Mouse (Mus musculus) hindbrain, embryonic 13.5 days (tissue): ENCODE measurements around the gene Pth2. TPM values are rescaled to one million over a fixed set of nuclear protein-coding genes. Genes with fewer than 3 reads are reported as not detected.
A peak's percentile ranks its signal among the peaks of the same experiment; 100 is the strongest.

Experiments
- ATAC-seq: fragments of 200-750 bp; cut with Nextera tagmentation; 2 replicates; pipeline ENCODE4 v1.8.0; 2017; ENCODE audit warnings: moderate TSS enrichment; ENCODE audit not compliant: low FRiP score
- H3K27ac ChIP-seq: fragments of 300-500 bp; sonication (generic); 2 replicates; pipeline ENCODE4 v1.5.1; 2015; ENCODE audit warnings: inconsistent platforms, mild to moderate bottlenecking, moderate library complexity
- H3K27me3 ChIP-seq: fragments of 300-500 bp; sonication (generic); 2 replicates; pipeline ENCODE4 v1.6.1; 2015; ENCODE audit warnings: mild to moderate bottlenecking, inconsistent platforms
- H3K36me3 ChIP-seq: fragments of 300-500 bp; sonication (generic); 2 replicates; pipeline ENCODE4 v1.6.1; 2015; ENCODE audit warnings: mild to moderate bottlenecking, inconsistent platforms
- H3K4me1 ChIP-seq: fragments of 300-500 bp; sonication (generic); replicated peaks from 2 replicates; pipeline ENCODE4 v1.6.1; 2015; ENCODE audit warnings: inconsistent platforms
- H3K4me2 ChIP-seq: fragments of 300-500 bp; sonication (generic); 2 replicates; pipeline ENCODE4 v1.6.1; 2015; ENCODE audit warnings: inconsistent platforms, mild to moderate bottlenecking, moderate library complexity
- H3K4me3 ChIP-seq: fragments of 300-500 bp; sonication (generic); 2 replicates; pipeline ENCODE4 v1.5.1; 2015; ENCODE audit warnings: mild to moderate bottlenecking, inconsistent platforms
- H3K9ac ChIP-seq: fragments of 300-500 bp; sonication (generic); 2 replicates; pipeline ENCODE4 v1.6.1; 2015; ENCODE audit warnings: mild to moderate bottlenecking, inconsistent platforms
- H3K9me3 ChIP-seq: fragments of 300-500 bp; sonication (generic); 2 replicates; pipeline ENCODE4 v1.6.1; 2016; ENCODE audit warnings: inconsistent platforms
- WGBS: fragments of 180-500 bp; shearing (Covaris S2); methylation state at CpG from one replicate; pipeline ENCODE4 v1.1.7; 2015; 5-methylcytosine and 5-hydroxymethylcytosine counted together
- polyA plus RNA-seq: library from polyadenylated mRNA; unstranded; fragments of >200 nt; fragmentation: Nextera tagmentation; extraction: Ambion mirVana; gene quantifications from 2 replicates; pipeline ENCODE4 v1.2.1, GENCODE M21; 2015

The Pth2 gene
- polyA plus RNA-seq, 1 experiment from 2014 or later, result 0.66 TPM

GRCm38 (mm10) chr7:45178550-45178949 is 2.2 kb upstream of the Pth2 start:
- ATAC-seq, result no peak
- WGBS, result 23% methylated on average over 7 of the region's 7 CpGs
- Histone ChIP-seq H3K4me3 (no peak overlapping the region), H3K9me3 (no peaks in the 10 kb centered on the region), H3K27me3 (peaks cover 98% of the 10 kb centered on the region), H3K36me3 (no peaks in the 10 kb centered on the region), H3K9ac (no peak overlapping the region), H3K4me1 (peaks cover 35% of the 10 kb centered on the region), H3K27ac (no peak overlapping the region), H3K4me2 (no peak overlapping the region)

DNA sequence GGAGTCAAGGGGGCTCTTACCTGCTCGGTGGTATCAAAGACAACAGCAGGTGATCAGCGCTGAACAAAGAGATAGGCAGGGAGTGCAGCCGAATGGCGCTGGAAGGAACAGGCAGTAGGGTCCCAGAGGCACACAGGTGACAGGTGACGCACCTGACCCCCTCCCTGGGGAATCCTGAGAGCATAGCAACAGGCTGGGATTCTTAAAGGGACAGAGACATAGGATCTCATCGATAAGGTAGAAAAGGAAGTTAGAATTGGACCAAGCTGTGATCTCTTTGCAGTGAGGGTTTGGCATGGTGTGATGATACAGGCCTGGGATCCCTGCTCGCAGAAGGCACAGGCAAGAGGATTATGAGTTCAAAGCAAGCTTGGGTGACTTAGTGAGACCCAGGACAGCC is 1.3 kb upstream of the Pth2 start, which contains the start of gene Gfy:
Gfy (minus strand) TSS at position 101 of the 400 bp plus-strand sequence.
- H3K9me3 ChIP-seq, result no peaks in the 10 kb centered on the region
- no peak within 1 kb of the TSS for H3K9ac ChIP-seq
- no peak within 1 kb of the TSS for H3K4me2 ChIP-seq
- H3K4me1 ChIP-seq, result peaks cover 34% of the 10 kb centered on the region
- H3K36me3 ChIP-seq, result no peaks in the 10 kb centered on the region
- ATAC-seq, result no peak
- peaks cover 100% of the 10 kb centered on the region for H3K27me3 ChIP-seq
- 26% methylated on average over 7 of the region's 7 CpGs for WGBS
- H3K4me3 ChIP-seq, result no peak within 1 kb of the TSS
- H3K27ac ChIP-seq, result no peak within 1 kb of the TSS

DNA sequence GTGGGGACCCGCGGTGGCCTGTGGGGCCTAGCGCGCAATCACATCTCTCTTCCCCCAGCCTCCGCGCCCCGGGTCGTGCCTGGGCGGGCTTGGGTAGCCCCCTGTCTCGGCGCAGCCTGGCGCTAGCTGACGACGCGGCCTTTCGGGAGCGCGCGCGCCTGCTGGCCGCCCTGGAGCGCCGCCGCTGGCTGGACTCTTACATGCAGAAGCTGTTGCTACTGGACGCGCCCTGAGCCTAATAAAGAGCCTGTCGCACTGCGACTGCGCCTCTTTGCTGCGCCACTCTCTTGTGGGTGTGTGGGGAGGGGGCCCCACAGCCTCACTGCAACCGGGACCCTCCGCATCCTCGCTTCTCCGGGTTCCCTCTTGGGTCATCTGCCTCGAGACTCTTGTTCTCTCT is 745 bp downstream of the Pth2 start:
- Histone ChIP-seq H3K9ac (peak overlapping the region; percentile 46), H3K27ac (no peak overlapping the region), H3K4me2 (peak overlapping the region; percentile 56), H3K36me3 (no peaks in the 10 kb centered on the region), H3K9me3 (no peaks in the 10 kb centered on the region), H3K4me3 (peak overlapping the region; percentile 32), H3K27me3 (peaks cover 100% of the 10 kb centered on the region), H3K4me1 (peaks cover 29% of the 10 kb centered on the region)
- WGBS, result 3% methylated on average over 22 of the region's 35 CpGs
- no peak for ATAC-seq

DNA sequence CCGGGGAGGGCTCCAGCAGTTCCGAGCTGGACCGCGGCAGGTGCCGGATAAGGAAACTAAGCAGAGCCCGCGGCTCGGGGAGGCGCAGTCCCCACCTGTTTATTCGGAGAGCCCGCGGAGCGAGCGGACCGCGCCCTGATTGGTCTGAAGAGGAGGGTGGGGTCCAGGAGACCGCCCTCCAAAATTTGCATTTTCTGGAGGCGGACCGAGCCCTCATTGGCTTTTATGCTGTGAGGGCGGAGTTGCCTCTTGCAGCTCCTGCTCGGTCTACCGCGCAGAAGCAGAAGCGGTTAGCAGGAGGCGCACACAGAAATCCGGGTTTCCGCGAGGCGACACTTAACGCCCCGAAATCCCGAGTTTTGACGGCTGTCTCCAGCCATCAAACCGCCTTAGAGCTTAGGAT is 1.4 kb downstream of the Pth2 start:
- WGBS, result under 1% methylated on average over 34 of the region's 34 CpGs

DNA sequence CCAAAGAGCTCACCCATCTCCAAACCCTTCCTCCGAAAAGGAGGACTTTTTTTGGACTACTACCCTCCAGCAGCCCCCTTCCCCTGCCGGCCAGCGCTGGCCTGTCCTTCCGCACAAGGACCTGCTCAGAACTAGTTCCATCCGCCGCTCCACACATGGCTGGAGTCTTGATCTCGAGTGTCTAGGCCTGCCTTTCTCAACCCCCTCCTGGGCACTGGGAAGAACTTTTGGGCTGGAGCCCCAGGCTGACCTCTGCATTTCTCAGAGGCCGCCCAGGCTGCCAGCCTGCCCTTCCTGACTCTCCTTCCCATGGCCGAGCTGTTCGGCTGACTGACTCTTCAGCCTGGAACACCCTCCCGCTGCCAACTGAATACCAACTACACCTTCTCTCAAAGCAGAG is 1.8 kb downstream of the Pth2 start:
- no peaks in the 10 kb centered on the region for H3K9me3 ChIP-seq
- no peaks in the 10 kb centered on the region for H3K36me3 ChIP-seq
- H3K27ac ChIP-seq, result no peak overlapping the region
- peak overlapping the region; percentile 56 for H3K4me2 ChIP-seq
- WGBS, result 24% methylated on average over 11 of the region's 11 CpGs
- peak overlapping the region; percentile 32 for H3K4me3 ChIP-seq
- H3K27me3 ChIP-seq, result peaks cover 97% of the 10 kb centered on the region
- H3K4me1 ChIP-seq, result peaks cover 29% of the 10 kb centered on the region
- ATAC-seq, result no peak
- peak overlapping the region; percentile 49; the same call in 1 of the 2 replicates for H3K9ac ChIP-seq

More for the DNA sequence above, 1.4 kb downstream of the Pth2 start:
- H3K4me1 ChIP-seq, result peaks cover 29% of the 10 kb centered on the region
- peak overlapping the region; percentile 49; the same call in 1 of the 2 replicates for H3K9ac ChIP-seq
- peak overlapping the region; percentile 32 for H3K4me3 ChIP-seq
- H3K27ac ChIP-seq, result no peak overlapping the region
- H3K4me2 ChIP-seq, result peak overlapping the region; percentile 56
- peak; percentile 84 for ATAC-seq
- H3K9me3 ChIP-seq, result no peaks in the 10 kb centered on the region
- no peaks in the 10 kb centered on the region for H3K36me3 ChIP-seq
- peaks cover 100% of the 10 kb centered on the region for H3K27me3 ChIP-seq

- H3K36me3 ChIP-seq, result no peaks in the 10 kb centered on the region
- no peak overlapping the region; the same call in 1 of the 2 replicates for H3K9ac ChIP-seq
- no peak overlapping the region for H3K4me3 ChIP-seq
- 74% methylated on average over 7 of the region's 7 CpGs for WGBS
- H3K9me3 ChIP-seq, result no peaks in the 10 kb centered on the region
- no peak overlapping the region for H3K27ac ChIP-seq
- H3K4me1 ChIP-seq, result peaks cover 29% of the 10 kb centered on the region
- H3K27me3 ChIP-seq, result peaks cover 97% of the 10 kb centered on the region
- no peak overlapping the region for H3K4me2 ChIP-seq
- ATAC-seq, result no peak
These were observed 2.9 kb downstream of the Pth2 start for GRCm38 (mm10) chr7:45183672-45184071.

DNA sequence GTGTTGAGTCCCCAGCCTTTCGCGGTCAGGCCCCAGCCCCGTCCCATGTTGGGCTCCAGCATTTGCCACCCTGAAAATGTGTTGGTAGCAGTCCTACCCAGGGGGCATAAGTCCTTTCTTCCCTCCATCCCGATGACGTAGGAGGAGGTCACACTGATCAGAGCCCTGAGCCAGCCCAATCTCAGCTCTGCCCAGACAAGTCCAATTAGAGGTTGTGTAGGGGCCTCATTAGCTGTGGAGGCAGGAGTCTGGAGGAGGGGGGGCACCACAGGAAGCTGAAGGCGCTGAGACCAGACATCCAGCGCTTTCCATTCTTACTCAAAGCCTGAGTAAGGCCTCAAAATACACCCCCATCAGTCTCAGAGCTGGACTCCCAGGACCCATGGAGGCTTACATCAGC is 5.1 kb downstream of the Pth2 start:
- H3K36me3 ChIP-seq, result no peaks in the 10 kb centered on the region
- H3K9ac ChIP-seq, result no peak overlapping the region
- 72% methylated on average over 7 of the region's 7 CpGs for WGBS
- H3K27me3 ChIP-seq, result peaks cover 95% of the 10 kb centered on the region
- H3K4me3 ChIP-seq, result no peak overlapping the region
- no peaks in the 10 kb centered on the region for H3K9me3 ChIP-seq
- ATAC-seq, result no peak
- H3K4me1 ChIP-seq, result peaks cover 28% of the 10 kb centered on the region
- H3K27ac ChIP-seq, result no peak overlapping the region
- no peak overlapping the region for H3K4me2 ChIP-seq

GRCm38 (mm10) chr7:45189600-45189999 is 8.8 kb downstream of the Pth2 start:
- no peak for ATAC-seq
- Histone ChIP-seq H3K27me3 (peaks cover 68% of the 10 kb centered on the region), H3K27ac (no peak overlapping the region), H3K9ac (no peak overlapping the region; the same call in 1 of the 2 replicates), H3K4me2 (no peak overlapping the region), H3K36me3 (no peaks in the 10 kb centered on the region), H3K9me3 (no peaks in the 10 kb centered on the region), H3K4me3 (no peak overlapping the region), H3K4me1 (peaks cover 16% of the 10 kb centered on the region)
- 59% methylated on average over 16 of the region's 16 CpGs for WGBS

GRCm38 (mm10) chr7:45190186-45190585 is 9.4 kb downstream of the Pth2 start:
- Histone ChIP-seq H3K4me2 (no peak overlapping the region), H3K4me3 (no peak overlapping the region), H3K9ac (no peak overlapping the region), H3K27me3 (peaks cover 66% of the 10 kb centered on the region), H3K36me3 (no peaks in the 10 kb centered on the region), H3K4me1 (peaks cover 10% of the 10 kb centered on the region), H3K27ac (no peak overlapping the region), H3K9me3 (no peaks in the 10 kb centered on the region)
- no peak for ATAC-seq
- 91% methylated on average over 6 of the region's 6 CpGs for WGBS

- 76% methylated on average over 2 of the region's 2 CpGs for WGBS
These were observed 10.4 kb downstream of the Pth2 start for GRCm38 (mm10) chr7:45191161-45191560.

DNA sequence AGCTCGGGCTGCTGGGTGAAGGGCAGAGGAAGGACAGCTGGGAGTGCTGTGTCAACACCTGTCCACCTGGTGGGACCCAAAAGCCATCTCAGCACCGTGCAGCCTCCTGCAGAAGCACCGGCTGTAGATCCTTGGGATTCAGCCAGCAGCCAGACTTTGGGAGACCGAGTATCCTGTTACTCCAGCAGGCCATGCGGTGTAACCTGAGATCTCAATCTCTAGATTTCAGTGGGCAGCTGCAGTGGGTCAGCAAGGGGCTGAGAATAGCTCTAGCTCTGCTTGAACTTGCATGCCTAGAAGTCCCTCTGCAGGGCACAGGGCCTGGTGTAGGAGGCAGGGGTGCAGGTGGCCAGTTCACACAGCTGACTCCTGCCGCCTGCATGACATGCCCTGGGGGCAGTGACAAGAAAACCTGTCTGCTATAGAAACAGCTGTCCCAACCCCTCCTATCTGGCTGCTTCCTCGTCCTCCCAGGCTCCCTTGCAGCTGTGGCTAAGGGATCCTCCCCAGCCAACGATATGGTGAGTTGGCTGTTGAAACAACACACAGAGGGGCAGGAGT is 11.1 kb downstream of the Pth2 start:
- no peak for ATAC-seq
- no peaks in the 10 kb centered on the region for H3K9me3 ChIP-seq
- H3K4me2 ChIP-seq, result no peak overlapping the region
- 0 out of 2 replicates have a peak overlapping the region, but pooled peaks have one; percentile 49 for H3K9ac ChIP-seq
- no peaks in the 10 kb centered on the region for H3K36me3 ChIP-seq
- H3K27ac ChIP-seq, result peak overlapping the region; percentile 44
- H3K4me1 ChIP-seq, result peaks cover 6% of the 10 kb centered on the region; the same call in 1 of the 2 replicates
- peaks cover 54% of the 10 kb centered on the region for H3K27me3 ChIP-seq
- no peak overlapping the region for H3K4me3 ChIP-seq
- 27% methylated on average over 8 of the region's 8 CpGs for WGBS

More at GRCm38 (mm10) chr7:45191161-45191560, 10.4 kb downstream of the Pth2 start:
- Histone ChIP-seq H3K9ac (no peak overlapping the region), H3K4me1 (peaks cover 6% of the 10 kb centered on the region; the same call in 1 of the 2 replicates), H3K27me3 (peaks cover 61% of the 10 kb centered on the region), H3K4me2 (no peak overlapping the region), H3K9me3 (no peaks in the 10 kb centered on the region), H3K4me3 (no peak overlapping the region), H3K27ac (no peak overlapping the region), H3K36me3 (no peaks in the 10 kb centered on the region)
- no peak for ATAC-seq

- Histone ChIP-seq H3K4me2 (no peak overlapping the region), H3K9me3 (no peaks in the 10 kb centered on the region), H3K4me3 (no peak overlapping the region), H3K4me1 (peaks cover 6% of the 10 kb centered on the region; the same call in 1 of the 2 replicates), H3K27ac (no peak overlapping the region), H3K36me3 (no peaks in the 10 kb centered on the region), H3K27me3 (peaks cover 55% of the 10 kb centered on the region), H3K9ac (no peak overlapping the region)
- WGBS, result 83% methylated on average over 7 of the region's 7 CpGs
- ATAC-seq, result no peak
These were observed 12.0 kb downstream of the Pth2 start for GRCm38 (mm10) chr7:45192585-45193310.
